Mouse (Mus musculus) layer of hippocampus, postnatal 10 days (tissue): ENCODE measurements around the gene Ccdc159. TPM values are rescaled to one million over a fixed set of nuclear protein-coding genes. Genes with fewer than 3 reads are reported as not detected.

Experiments used
- DNase-seq, 2 experiments: peaks; one replicate each; pipeline ENCODE4 v3.0.0; 2021; ENCODE audit warnings: low spot score in 2 of 2
- long read RNA-seq: library from polyadenylated mRNA; stranded (forward); transcript quantifications from one replicate; pipeline ENCODE4 v2.0.0, GENCODE M21; 2023
- total RNA-seq, 2 experiments: library from RNA; stranded (reverse); gene quantifications; 2 replicates each; pipeline ENCODE4 v1.2.3; 2021

Gene Ccdc159
- total RNA-seq, result 10 to 100 TPM; 15.5 to 16.1 TPM
- long read RNA-seq, partial matches to known transcripts, result 4 of 13 reads
- long read RNA-seq, other reads (novel, unspliced or antisense), result 8 of 13 reads

DNA sequence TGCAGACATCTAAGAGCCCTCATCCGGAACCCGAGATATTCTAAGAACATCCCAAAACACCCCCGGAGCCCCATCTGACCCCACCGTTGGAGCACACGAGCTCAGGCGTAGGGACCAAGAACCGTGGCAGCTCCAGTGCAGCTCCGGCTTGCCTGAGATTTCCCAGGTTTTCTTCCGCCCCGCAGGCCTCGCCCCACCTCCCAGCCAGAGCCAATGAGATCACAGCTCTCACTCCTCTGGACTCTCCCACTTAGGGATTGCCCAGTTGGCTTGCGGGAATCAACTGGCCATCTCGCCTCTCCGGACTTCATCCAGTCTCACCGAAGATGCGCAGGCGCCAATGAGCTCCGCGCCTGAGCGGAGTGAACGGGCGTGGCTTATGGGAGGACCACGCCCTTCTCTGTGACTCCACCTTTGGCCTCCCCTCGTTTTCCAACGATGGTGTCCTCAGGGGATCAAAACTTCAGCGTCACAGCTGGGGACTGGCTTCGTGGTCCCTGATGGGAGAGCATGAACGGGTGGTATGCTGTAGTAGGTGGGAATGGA is at the start of gene Ccdc159, which contains the start of gene Tmem205:
TSS of gene Ccdc159 (plus strand) at position 264 of the 546 bp plus-strand sequence.
TSS of gene Tmem205 (minus strand) at position 349 of the 546 bp plus-strand sequence.
- DNase-seq, result peak; percentile 85 to 88

DNA sequence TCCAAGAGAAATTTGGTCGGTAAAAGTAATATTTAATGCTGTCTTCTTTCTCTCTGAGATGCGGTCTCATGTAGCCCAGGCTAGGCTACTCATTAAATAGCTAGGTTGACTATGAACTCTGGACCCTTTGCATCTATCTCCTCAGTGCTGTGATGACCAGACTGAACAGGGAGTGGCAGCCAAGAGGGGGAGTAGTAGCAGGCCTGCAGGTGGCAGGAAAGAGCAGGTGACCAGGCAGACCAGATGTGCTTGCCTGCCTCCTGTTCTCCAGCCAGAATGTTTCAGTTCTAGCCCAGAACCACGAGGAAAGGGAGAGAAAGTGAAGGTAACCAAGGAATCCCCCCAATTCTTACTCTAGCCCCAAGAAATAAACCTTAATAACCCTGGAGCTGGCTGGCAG is 38.0 kb upstream of the Ccdc159 start:
- no peak for DNase-seq

DNA sequence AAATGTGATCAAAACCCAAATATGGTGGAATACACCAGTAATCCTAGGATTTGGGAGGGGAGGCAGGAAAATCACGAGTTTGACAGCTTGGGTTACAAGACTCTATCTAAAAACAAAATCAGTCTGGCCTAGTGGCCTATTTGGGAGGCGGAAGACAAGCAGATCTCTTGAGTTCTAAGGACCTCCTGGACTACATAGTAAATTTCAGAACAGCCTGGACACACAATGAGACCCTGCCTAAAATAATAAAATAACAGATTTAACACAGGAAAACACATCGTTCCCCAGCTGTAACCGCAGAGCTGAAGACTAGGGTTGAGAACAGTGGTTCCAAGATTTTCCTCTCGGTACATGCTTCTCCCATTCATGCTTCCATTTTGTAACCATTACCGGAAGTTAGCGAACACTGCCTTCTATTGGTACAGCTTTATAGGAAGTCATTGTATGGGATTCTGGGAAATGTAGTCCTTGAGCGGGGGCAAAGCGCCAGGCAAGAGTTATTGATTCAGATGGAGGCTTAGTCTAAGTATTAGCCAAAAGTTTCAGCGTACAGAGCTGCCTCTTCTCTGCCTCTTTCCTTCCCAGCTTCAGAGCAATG is 25.9 kb upstream of the Ccdc159 start:
- DNase-seq, result peak; percentile 76 to 80

DNA sequence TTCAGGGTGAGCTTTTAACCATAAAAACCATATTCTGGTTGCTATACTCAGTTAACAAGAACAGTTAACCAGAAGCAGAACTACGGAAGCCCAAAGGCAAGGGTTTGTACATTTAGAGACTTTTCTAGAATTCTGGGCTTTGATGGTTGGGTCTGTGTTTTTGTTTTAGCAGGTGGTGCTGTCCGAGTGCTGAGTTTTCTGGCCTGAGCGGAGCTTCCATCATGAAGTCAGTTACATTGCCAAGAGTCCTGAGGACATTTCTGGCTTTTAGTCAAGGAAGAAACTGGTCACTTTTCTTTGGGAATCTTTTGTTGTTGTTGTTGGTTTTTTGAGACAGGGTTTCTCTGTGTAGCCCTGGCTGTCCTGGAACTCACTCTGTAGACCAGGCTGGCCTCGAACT is 23.2 kb upstream of the Ccdc159 start:
- DNase-seq, result no peak

DNA sequence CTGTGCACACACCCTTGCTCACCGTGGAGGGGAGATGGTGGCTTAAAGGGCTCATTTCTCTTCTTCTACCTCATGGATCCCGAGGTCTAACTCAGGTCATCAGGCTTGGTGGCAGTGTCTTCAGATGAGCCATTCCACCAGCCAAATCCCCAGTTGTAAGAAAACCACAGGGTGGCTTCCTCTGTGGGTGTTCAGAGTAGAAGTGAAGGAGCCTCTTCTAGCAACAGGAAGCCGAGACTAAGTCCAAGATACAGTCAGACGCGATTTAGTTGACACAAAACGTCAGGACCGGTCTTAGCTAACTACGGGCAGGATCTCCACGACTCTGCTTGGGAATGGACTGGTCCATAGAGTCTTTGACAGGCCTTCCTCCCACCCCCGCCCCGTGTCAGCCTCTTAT is 19.1 kb upstream of the Ccdc159 start:
- DNase-seq, result no peak

DNA sequence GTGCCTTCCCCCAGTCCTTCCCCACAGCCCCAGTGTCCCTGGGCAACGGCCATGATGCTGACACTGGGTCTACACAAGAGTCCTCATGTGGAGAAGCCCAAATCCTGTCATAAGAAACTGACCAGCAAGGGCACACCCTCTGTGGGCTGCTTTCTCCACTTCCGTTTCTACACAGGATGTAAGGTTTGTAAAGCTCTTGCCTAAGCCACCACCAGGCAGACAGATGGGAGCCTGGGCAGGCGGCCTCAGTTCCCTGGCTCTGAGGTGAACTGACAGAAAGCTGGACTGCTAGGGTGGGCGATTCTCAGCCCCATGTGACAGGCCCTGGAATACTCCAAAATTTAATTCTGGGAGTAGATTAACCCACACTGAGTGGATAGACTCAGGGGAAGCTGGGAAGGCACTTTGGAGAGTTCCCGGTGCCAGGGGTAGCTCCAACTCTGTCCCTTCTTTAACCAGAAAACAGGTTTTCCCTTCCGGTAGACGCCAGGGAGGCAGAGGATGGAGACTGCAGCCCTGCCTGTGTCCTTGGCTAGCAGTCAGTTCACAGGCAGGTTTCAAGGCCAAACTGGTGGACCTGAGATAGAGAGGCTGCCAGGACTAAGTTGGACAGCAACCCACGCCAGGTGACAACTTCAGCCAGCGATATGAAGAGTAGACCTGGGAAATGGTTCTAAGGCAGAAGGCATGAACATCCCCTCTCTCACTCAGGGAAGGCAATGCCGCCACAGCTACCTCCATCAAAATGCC is 17.6 kb upstream of the Ccdc159 start:
- DNase-seq, result no peak

DNA sequence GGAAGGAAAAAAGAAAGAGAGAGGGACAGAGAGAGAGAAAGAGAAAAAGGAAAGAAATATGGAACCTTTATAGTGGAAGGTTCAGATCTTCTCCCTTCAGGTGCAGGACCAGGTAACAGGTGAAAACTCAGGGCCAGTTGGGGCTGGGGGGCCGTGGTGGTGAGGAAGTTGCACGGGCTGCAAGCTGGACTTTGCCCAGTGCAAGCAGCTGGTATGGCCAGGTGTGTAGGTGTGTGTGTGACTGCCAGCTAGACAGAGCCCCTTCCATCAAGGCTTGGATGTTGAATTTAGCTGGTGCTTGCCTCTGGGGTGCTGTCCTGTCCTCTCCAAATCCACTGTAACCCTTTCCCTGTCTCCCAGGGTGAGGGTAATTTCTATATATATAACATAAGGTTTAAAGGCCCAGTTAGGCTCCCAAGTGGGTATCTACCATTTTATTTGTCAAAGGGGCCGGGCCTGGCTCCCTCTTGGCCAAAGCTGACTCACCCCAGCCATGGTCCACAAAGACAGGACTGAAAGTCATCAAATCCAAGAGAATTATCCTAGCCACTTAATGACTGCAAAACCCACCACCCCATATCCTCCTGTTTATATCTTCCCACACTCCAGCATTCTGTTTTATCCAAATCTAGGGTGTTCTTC is 10.3 kb upstream of the Ccdc159 start:
- peak in 1 of 2 experiments; percentile 27 for DNase-seq

DNA sequence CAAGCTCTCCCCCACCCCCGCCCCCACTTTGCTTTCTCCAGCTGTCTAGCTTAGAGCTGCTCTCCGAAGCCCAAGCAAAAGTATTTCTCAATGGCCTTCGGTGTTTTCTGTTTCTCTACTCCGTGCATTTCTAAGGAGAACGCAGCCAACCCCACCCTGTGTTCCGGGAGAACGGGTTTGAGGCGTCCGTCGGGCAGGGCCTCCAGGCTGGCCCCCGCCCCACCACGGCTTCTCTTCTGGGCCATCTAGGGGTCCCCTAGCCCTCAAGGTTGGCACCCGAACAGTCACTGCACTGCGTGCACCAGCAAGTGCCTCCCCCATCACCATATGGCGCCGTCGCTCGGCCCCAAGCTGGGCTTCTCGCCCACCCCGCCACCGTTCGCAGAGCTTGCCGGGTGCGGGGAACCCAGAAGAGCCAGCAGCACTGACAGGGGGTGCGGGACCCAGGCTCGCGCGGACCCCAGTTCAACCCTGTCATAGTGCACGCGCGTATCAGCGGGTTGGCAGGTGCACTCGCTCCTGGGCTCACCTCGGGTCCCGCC is 9.7 kb upstream of the Ccdc159 start:
- peak; percentile 73 to 78 for DNase-seq

DNA sequence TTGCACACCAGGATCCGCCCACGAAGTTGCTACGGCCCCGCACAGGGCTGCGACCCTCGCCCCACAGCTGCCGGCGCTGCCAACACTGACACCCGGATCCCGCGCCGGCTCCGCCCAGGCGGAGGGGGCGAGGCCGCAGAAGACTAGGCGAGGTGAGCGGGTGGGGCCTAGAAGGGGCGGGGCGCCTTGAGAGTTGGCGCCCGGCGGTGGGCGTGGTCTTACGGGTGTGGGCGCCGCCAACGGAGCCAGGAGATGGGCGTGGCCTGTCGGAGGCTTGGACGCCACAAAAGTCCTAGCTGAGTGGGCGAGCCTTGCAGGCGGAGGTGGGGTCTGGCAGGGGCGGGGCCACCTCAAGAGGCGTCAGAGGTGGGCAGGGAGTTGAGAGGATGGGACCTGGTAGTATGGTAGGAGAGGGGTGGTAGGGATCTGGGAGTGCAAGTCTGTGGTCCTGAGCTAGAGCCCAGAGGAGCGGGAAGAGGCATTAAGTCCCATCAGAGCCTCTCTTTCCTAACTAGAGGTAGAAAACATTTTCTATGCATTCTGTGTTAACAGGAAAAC is 9.2 kb upstream of the Ccdc159 start, which contains the start of gene Rab3d:
TSS of gene Rab3d (minus strand) at position 158 of the 558 bp plus-strand sequence.
- peak; percentile 86 to 91 for DNase-seq

DNA sequence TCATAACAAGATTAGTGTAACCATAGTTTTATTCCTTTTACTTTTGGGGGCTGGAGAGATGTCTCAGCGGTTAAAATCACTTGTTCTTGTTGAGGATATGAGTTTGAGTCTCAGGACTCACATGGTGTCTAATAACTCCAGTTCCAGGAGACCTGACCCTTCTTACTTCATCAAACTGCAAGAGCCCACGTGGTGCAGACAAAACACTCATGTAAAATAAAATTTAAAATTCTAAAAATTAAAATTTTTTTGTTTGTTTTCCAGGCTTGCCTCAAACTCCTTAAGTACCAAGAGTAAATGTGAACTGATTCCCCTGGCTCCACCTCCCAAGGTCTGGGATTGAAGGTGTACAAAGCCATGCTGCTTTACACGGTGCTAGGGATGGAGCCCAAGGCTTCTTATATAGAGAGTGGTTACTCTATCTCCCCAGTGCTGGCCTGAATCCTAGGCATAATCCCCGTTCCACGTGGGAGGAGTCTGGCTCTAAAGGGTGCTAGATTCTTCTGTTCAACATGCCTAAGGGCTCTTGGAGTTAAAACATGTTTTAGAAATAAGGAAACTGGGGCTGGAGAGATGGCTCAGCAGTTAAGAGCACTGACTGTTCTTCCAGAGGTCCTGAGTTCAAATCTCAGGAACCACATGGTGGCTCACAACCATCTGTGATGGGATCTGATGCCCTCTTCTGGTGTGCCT is 8.4 kb upstream of the Ccdc159 start:
- peak in 1 of 2 experiments; percentile 22 for DNase-seq

DNA sequence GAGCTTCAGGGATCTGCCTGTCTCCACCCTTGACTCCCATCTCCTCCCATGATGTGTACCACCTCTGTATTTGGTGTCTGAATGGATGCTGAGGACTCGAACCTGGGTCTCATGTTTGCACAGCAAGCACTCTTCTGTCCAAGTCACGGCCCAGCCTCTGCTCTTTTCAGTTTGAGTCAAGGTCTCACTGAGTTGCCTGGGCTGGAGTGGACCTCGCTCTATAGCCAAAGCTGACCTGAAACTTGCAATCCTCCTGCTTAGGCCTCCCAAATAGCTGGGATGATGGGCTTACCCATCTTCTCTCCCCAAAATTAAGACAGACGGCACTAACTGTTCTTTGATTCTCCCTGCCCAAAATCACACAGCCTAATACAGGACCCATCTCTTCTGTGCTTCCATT is 4.2 kb upstream of the Ccdc159 start:
- DNase-seq, result no peak

DNA sequence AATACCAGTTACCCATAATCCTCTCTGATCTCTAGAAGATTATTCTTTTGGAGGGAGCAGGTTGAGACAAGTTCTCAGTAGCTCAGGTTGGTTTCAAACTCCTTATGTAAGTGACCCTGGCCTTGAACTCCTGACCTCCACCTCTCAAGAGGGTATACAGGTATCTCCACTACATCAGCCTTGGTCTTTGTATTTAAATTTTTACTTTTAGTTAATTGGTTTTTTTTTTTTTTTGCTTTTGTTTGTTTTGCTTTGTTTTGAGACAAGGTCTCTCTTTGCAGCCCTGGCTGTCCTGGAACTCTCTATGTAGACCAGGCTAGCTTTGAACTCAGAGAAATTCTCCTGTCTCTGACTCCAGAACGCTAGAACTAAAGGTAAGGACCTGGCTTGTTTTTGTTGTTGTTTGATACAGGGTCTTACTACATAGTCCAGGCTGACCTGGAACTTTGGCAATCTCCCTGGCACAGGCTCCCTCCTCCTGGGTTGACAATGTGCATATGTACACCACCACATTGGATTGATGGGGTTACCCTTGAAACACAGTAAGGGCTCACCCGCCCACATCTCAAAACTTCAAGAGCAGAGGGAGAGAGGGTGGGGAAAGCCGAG is 3.7 kb upstream of the Ccdc159 start:
- no peak for DNase-seq

DNA sequence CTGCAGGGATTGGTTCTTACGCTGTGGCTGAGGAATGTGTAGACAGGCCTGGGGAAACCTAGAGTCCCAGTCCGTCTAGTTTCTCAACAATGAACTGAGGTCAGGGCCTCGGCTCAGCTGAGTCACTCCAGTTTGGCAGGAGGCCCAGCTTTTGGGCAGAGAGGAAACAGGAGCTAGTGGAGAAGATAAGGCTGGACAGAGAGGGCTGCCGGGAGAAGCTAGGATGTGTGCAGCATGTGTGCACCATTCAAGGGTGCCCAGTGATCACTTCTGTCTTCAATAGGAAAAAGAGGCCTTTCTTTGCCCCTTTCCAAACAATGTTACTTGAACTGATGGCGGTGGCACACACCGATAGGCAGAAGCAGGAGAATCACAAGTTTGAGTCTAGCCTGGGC is 3.2 kb upstream of the Ccdc159 start:
- no peak for DNase-seq

DNA sequence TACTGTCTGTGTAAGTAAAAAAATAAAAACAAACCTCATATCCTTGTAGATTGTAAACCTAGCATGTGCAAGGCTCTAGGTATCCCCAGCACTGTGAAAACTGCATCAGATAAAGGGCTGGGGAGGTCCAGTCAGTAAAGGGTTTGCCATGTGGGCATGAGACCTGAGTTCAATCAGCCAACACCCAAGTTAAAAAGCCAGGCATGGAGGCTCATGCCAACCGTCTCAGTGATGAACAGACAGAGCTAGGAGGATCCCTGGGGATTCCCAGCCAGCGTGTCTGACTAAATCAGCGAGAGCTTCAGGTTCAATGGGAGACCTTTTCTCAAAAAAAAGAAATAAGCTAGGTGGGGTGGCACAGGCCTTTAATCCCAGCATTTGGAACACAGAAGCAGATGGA is 2.2 kb upstream of the Ccdc159 start:
- DNase-seq, result no peak

DNA sequence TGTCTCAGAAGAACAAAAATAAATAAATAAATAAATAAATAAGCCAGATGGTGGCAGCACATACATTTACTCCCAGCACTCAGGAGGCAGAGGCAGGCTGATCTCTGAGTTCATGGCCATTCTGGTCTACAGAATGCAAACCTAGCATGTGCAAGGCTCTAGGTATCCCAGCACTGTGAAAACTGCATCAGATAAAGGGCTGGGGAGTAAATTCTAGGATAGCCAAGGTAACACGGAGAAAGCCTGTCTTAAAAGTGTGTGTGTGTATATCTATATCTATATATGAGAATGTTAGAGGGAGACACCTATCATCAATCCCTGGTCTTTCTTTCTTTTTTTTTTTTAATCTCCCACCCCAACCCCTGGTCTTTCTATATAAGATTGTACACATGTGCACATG is 1.8 kb upstream of the Ccdc159 start:
- DNase-seq, result no peak

DNA sequence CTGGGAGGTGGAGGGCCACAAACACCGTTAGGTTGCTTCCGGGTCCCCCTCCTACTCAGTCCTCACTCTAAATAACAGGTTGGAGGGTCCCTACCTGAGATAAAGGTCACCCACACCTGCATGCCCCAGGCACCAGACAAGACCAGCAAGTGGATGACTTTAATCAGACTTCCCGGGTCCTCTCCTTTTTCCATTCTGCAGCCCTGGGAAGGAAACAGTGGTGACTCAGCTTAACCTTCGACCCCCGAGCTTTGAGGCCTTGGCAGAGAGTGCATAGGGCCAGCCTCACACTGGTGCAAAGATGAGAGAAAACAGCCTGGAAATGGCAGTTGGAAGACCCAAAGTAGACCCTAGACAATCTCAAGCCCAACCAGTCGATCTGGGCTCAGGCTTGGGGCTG is 1.1 kb upstream of the Ccdc159 start:
- DNase-seq, result no peak

DNA sequence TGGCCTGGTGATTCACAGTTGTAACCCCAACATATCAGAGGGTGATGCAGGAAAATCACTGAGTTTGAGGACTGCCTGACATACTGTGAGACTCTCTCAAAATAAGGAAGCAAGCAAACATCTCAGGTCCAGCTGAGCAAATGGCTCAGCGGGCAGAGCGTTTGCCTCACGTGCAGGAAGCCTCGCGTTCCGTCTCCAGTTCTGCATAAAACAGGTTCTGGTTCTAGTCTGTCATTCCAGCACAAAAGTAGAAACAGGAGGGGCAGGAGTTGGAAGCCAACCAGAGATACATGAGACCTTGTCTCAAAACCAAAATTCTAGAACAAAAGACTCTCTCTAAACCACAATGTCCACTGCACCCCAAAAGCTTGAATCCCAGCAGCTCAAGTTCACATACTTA is 487 bp upstream of the Ccdc159 start:
- peak in 1 of 2 experiments; percentile 27 for DNase-seq

DNA sequence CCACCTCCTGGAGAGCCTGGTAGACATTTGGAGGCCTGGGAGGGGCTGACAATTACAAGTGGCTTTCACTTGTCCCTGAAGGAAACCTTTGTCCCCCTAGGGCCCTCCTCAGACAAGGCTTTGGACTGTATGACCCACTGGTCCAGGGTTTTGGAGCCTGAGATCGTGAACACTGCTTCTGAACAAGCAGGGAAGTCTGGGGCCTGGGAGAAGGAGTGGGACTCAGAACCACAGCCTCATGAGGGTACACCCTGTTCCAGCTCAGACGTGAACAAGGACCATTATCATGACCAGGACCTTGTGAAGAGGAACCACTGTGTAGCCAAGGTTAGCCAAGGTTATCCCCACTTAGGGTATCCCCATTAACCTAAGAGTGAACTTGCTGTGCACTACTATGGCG is 1.9 kb downstream of the Ccdc159 start:
- DNase-seq, result no peak

DNA sequence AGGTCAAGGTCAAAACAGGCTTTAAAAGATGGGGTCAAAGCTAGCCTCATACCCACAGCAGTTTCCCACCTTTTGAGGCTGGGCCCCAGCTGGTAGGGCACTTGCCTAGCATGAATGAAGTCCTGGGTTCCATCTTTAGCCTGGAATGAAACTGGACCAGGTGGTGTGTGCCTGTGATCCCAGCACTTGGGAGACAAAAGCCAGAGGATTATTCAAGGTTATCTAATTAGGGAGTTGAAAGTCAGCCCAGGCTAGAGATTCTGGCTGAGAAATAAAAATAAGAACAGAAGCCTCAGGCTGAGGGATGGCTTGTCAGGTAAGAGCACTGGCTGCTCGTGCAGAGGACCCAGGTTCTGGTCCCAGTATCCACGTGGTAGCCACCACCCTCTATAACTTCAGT is 4.7 kb downstream of the Ccdc159 start:
- no peak for DNase-seq

DNA sequence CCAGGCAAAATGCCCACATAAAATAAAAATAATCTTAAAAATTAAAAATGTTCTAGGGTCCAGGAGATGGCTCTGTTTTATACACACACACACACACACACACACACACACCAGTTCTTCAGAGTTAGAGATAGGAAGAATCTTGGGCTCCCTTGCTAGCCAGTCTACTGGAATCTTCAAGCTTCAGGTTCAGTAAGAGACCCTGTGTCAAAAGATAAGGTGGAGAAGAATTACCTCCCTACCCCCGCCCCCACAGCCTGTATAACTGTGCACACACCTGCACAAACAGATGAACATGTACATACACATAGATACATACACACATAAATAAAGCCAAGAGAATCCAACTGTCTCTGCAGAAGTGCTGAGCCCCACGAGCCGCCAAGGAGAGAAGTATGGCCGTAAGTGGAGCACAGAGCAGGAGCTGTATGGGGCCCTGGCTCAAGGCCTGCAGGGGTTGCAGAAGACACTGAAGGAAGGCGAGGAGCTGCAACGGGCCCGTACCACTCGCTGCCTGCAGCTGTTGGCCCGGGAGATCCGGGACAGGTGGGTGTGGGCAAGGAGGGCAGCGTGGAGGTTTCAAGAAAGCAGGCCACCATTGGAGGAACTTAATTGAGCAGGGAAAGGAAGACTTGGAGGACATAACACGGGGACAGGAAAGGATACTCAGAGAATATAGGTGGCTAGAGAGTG is 5.3 kb downstream of the Ccdc159 start:
- DNase-seq, result no peak
